Comparison of ENCODE assay signal across 25 mouse cellular contexts in the genomic region with DNA sequence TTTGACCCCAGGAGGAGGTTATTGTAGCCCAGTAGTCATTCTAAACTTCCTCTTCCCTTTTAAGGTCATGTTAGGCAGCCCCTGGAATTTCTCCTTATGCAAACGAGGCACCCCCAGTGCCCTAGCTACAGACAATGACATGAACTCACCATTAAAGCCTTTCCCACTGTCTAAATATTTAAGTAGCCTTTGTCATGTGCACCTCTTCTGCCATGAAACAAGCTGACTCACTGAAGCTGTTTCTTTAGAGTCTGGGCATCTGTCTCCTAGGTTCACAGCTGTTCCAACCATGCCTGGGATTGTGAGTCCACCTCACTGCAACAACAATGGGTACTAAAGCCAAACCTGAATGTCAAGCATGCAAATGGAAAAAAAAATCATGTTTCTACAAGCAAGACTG.
A peak's percentile ranks its signal among the peaks of the same experiment; 100 is the strongest.
DNase-seq lines count a peak whose midpoint lies in the region; ATAC-seq lines count a peak whose summit lies in the region.
"Had no signal": no experiment of that assay in that cellular context is flagged by ENCODE, and none has a peak within 500 bp of the region (broad histone marks: within the 10 kb centered on the region; RNA-seq: fewer than 3 reads in every experiment).

No protein-coding gene starts in this region.

- 0 out of 2 replicates have a peak, but pooled peaks have one; percentile 11 for ATAC-seq in midbrain, embryonic 11.5 days (ENCODE audit: low FRiP score)
- ATAC-seq in midbrain, embryonic 16.5 days: no peak
- ATAC-seq: CD4-positive, CD25-positive, alpha-beta regulatory T cell, adult 4 months; forebrain, embryonic 14.5 days; forebrain, embryonic 16.5 days had no signal

- H3K9me3 ChIP-seq in midbrain, embryonic 11.5 days (ENCODE audit: control insufficient read depth, low read length): no peaks in the 10 kb centered on the region
- H3K9me3 ChIP-seq in midbrain, embryonic 16.5 days (replicated peaks; ENCODE audit: control insufficient read depth, low read length, poor library complexity, severe bottlenecking): no peaks in the 10 kb centered on the region
- H3K9me3 ChIP-seq: embryonic facial prominence, embryonic 13.5 days; embryonic facial prominence, embryonic 15.5 days; forebrain, embryonic 10.5 days; forebrain, embryonic 12.5 days; G1E had no signal

- H3K4me2 ChIP-seq in midbrain, embryonic 11.5 days: no peak overlapping the region
- H3K4me2 ChIP-seq in midbrain, embryonic 16.5 days (ENCODE audit: low read length): no peak overlapping the region
- H3K4me2 ChIP-seq: embryonic facial prominence, embryonic 13.5 days; embryonic facial prominence, embryonic 15.5 days; forebrain, embryonic 12.5 days had no signal

- no peaks in the 10 kb centered on the region for H3K4me1 ChIP-seq in midbrain, embryonic 11.5 days (ENCODE audit: control insufficient read depth, insufficient read depth, low read length)
- no peaks in the 10 kb centered on the region for H3K4me1 ChIP-seq in midbrain, embryonic 16.5 days (ENCODE audit: control insufficient read depth, insufficient read depth, low read length)
- H3K4me1 ChIP-seq: embryonic facial prominence, embryonic 13.5 days; embryonic facial prominence, embryonic 15.5 days; forebrain, embryonic 10.5 days; forebrain, embryonic 12.5 days had no signal

- H3K27ac ChIP-seq in midbrain, embryonic 11.5 days (ENCODE audit: low read depth, low read length): no peak overlapping the region
- no peak overlapping the region for H3K27ac ChIP-seq in midbrain, embryonic 16.5 days (ENCODE audit: low read length)
- H3K27ac ChIP-seq: embryonic facial prominence, embryonic 13.5 days; embryonic facial prominence, embryonic 15.5 days; forebrain, embryonic 10.5 days; forebrain, embryonic 12.5 days had no signal

- DNase-seq in midbrain, embryonic 11.5 days (ENCODE audit: low spot score, missing footprints): no peak
- peak; percentile 3 for DNase-seq in Muller cell, postnatal 12 days (ENCODE audit: inconsistent ontology term)
- peak; percentile 1 for DNase-seq in ZHBTc4 (ENCODE audit: low read depth, low spot score)
- no peak for DNase-seq in ovary, postnatal 14 days (ENCODE audit: low spot score)
- no peak for DNase-seq in embryo, embryonic 9.5 days (ENCODE audit: extremely low spot score)
- DNase-seq: adrenal gland, adult 2 months; adrenal gland, postnatal 10 days; adrenal gland, postnatal 25 days; B cell, adult 2 months; cerebellum, adult 11-12 months; cerebellum, adult 2 months; cerebellum, adult 9-10 months; cerebellum, postnatal 10 days; cerebellum, postnatal 25 days had no signal

- WGBS in midbrain, embryonic 11.5 days: 30% methylated on average over 1 of the region's 1 CpGs
- 50% methylated on average over 1 of the region's 1 CpGs for whole genome bisulfite sequencing in midbrain, embryonic 16.5 days

- no peaks in the 10 kb centered on the region for H3K27me3 ChIP-seq in midbrain, embryonic 11.5 days (ENCODE audit: control insufficient read depth, insufficient read depth, low read length)
- no peaks in the 10 kb centered on the region for H3K27me3 ChIP-seq in midbrain, embryonic 16.5 days (ENCODE audit: control insufficient read depth, insufficient read depth, low read depth, low read length)
- H3K27me3 ChIP-seq: CH12.LX; embryonic facial prominence, embryonic 13.5 days; embryonic facial prominence, embryonic 15.5 days; forebrain, embryonic 12.5 days had no signal

- no peaks in the 10 kb centered on the region for H3K36me3 ChIP-seq in midbrain, embryonic 11.5 days (ENCODE audit: control insufficient read depth, insufficient read depth, low read length)
- no peaks in the 10 kb centered on the region for H3K36me3 ChIP-seq in midbrain, embryonic 16.5 days (ENCODE audit: control insufficient read depth, insufficient read depth, low read length)
- H3K36me3 ChIP-seq: embryonic facial prominence, embryonic 13.5 days; embryonic facial prominence, embryonic 15.5 days; forebrain, embryonic 10.5 days; forebrain, embryonic 12.5 days; G1E had no signal

- H3K9ac ChIP-seq in midbrain, embryonic 11.5 days (ENCODE audit: low read length): no peak overlapping the region
- no peak overlapping the region for H3K9ac ChIP-seq in midbrain, embryonic 16.5 days (ENCODE audit: low read depth, low read length)
- H3K9ac ChIP-seq: embryonic facial prominence, embryonic 13.5 days; embryonic facial prominence, embryonic 15.5 days; forebrain, embryonic 12.5 days had no signal

- H3K4me3 ChIP-seq in midbrain, embryonic 11.5 days (ENCODE audit: low read depth, low read length): no peak overlapping the region
- H3K4me3 ChIP-seq in midbrain, embryonic 16.5 days (ENCODE audit: low read depth, low read length): no peak overlapping the region
- H3K4me3 ChIP-seq: embryonic facial prominence, embryonic 13.5 days; embryonic facial prominence, embryonic 15.5 days; erythroblast, embryonic 14.5 days; forebrain, embryonic 10.5 days; forebrain, embryonic 12.5 days had no signal

Comparison
In these comparisons a context has a peak if more than half of its experiments do, and no peak if none do; other contexts are left out.
1. DNase-seq: peak in Muller cell, postnatal 12 days (single experiment) and ZHBTc4 (single experiment); none in midbrain, embryonic 11.5 days (single experiment), ovary, postnatal 14 days (single experiment) and embryo, embryonic 9.5 days (single experiment).